Mouse (Mus musculus) fibroblast of lung, adult 2 months (primary cell): ENCODE results near the gene Slc44a3.

Source experiments
- DNase-seq: peaks from one replicate; pipeline ENCODE4 v3.0.0-alpha.2; 2011; ENCODE audit warnings: low read depth

The Slc44a3 gene

GRCm38 (mm10) chr3:121500734-121501133 is 31.5 kb downstream of the Slc44a3 start:
- DNase-seq = no peak

GRCm38 (mm10) chr3:121500225-121500624 is 32.0 kb downstream of the Slc44a3 start:
- no peak for DNase-seq

- DNase-seq = no peak
Observed at GRCm38 (mm10) chr3:121493997-121494421, 38.2 kb downstream of the Slc44a3 start.

GRCm38 (mm10) chr3:121492026-121492425 is 40.2 kb downstream of the Slc44a3 start:
- DNase-seq = no peak

GRCm38 (mm10) chr3:121490941-121491340 is 41.3 kb downstream of the Slc44a3 start:
- peak; percentile 85 for DNase-seq

- DNase-seq = no peak
Observed at GRCm38 (mm10) chr3:121489462-121490118, 42.6 kb downstream of the Slc44a3 start.

GRCm38 (mm10) chr3:121485201-121485600 is 47.0 kb downstream of the Slc44a3 start:
- no peak for DNase-seq

- DNase-seq = no peak
Observed at GRCm38 (mm10) chr3:121483266-121484161, 48.7 kb downstream of the Slc44a3 start.

- DNase-seq = no peak
Observed at GRCm38 (mm10) chr3:121481564-121481963, 50.6 kb downstream of the Slc44a3 start.

GRCm38 (mm10) chr3:121480961-121481436 is 51.2 kb downstream of the Slc44a3 start:
- no peak for DNase-seq

- no peak for DNase-seq
Observed at GRCm38 (mm10) chr3:121480030-121480960, 51.9 kb downstream of the Slc44a3 start.

- DNase-seq = no peak
Observed at GRCm38 (mm10) chr3:121474738-121475137, 57.5 kb downstream of the Slc44a3 start.

- DNase-seq = no peak
Observed at GRCm38 (mm10) chr3:121471703-121472102, 60.5 kb downstream of the Slc44a3 start.

GRCm38 (mm10) chr3:121469185-121469975 is 62.8 kb downstream of the Slc44a3 start:
- peak; percentile 64 for DNase-seq

GRCm38 (mm10) chr3:121468136-121468535 is 64.1 kb downstream of the Slc44a3 start:
- DNase-seq = no peak

GRCm38 (mm10) chr3:121467094-121467552 is 65.1 kb downstream of the Slc44a3 start:
- DNase-seq = no peak

GRCm38 (mm10) chr3:121465795-121466194 is 66.4 kb downstream of the Slc44a3 start:
- DNase-seq = no peak

GRCm38 (mm10) chr3:121464733-121465305 is 67.4 kb downstream of the Slc44a3 start:
- peak; percentile 81 for DNase-seq

- DNase-seq = no peak
Observed at GRCm38 (mm10) chr3:121462782-121463181, 69.4 kb downstream of the Slc44a3 start.

- DNase-seq = no peak
Observed at GRCm38 (mm10) chr3:121461477-121461876, 70.7 kb downstream of the Slc44a3 start.
